Comparison of ENCODE assay signal across 11 mouse cellular contexts in the genomic region with DNA sequence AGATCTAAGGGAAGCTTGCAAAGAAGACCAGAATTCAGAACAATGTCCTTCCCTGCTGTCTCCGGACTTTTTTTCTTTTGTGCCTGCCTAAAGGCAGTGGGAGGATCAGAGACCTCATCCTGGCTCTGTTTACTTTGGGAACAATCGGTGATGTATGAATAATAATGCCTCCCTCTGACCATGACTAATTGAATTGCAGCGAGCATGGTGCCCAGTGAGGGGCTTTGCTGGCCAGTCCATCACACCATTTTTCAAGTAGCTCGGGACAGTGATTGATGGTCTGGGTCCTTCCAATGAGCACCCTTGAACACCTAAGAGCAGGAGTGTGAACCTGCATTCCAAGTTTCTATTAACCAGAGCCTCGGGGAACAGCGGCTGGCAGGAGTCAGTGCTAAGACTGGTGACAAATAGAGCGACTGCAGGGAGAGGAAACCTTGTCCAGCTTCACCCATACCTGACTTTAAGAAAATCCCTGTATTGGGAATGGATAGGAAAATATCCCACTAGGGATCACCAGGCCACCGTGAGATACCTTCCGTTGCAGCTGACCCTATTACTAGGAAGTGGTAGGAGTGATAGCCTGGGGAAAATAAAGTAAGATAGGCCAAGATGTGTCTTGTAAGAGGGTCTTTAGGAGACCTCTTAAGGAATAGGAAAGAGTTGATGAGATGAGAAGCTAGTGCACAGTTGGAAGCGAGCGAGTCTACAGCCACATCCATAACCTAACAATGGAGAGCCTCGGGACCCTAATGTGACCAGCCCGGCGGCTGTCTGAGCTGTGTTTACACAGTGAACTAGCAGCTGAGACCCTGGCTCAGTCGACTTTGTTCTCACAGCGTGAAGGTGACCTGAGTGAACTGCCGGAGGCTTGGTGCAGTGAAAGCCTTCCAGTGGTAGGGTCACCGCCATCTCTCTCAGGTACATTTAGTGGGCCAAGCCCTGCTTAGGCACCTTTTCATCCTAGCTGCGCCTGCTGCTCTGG.
DNase-seq lines count a peak whose midpoint lies in the region; ATAC-seq and TF ChIP-seq lines count a peak whose summit lies in the region.
"Had no signal": no experiment of that assay in that cellular context is flagged by ENCODE, and none has a peak within 500 bp of the region (broad histone marks: within the 10 kb centered on the region; RNA-seq: fewer than 3 reads in every experiment).

No protein-coding gene starts in this region.

- TF ChIP-seq CTCF in midbrain, postnatal 0 days (IDR thresholded peaks at IDR 0.05): no peak

- H3K4me3 ChIP-seq in midbrain, embryonic 10.5 days: peak overlapping the region; percentile 30
- no peak overlapping the region for H3K4me3 ChIP-seq in midbrain, postnatal 0 days (ENCODE audit: low read depth, low read length)
- no peak overlapping the region for H3K4me3 ChIP-seq in hindbrain, embryonic 13.5 days
- H3K4me3 ChIP-seq: limb, embryonic 13.5 days had no signal

- no peak overlapping the region for H3K4me2 ChIP-seq in midbrain, postnatal 0 days (ENCODE audit: low read depth, low read length, poor library complexity, severe bottlenecking)
- peak overlapping the region; percentile 19; the same call in 1 of the 2 replicates for H3K4me2 ChIP-seq in hindbrain, embryonic 13.5 days
- H3K4me2 ChIP-seq: limb, embryonic 13.5 days had no signal

- H3K4me1 ChIP-seq in midbrain, embryonic 10.5 days: peaks cover 45% of the 10 kb centered on the region
- no peaks in the 10 kb centered on the region for H3K4me1 ChIP-seq in midbrain, postnatal 0 days (ENCODE audit: insufficient read depth, low read length)
- H3K4me1 ChIP-seq in hindbrain, embryonic 13.5 days (replicated peaks): peaks cover 24% of the 10 kb centered on the region
- H3K4me1 ChIP-seq: limb, embryonic 13.5 days had no signal

- no peaks in the 10 kb centered on the region; the same call in 1 of the 2 replicates for H3K9me3 ChIP-seq in midbrain, embryonic 10.5 days (replicated peaks)
- no peaks in the 10 kb centered on the region for H3K9me3 ChIP-seq in midbrain, postnatal 0 days (ENCODE audit: low read length)
- H3K9me3 ChIP-seq in hindbrain, embryonic 13.5 days: no peaks in the 10 kb centered on the region
- H3K9me3 ChIP-seq: limb, embryonic 13.5 days had no signal

- H3K27me3 ChIP-seq in midbrain, embryonic 10.5 days (ENCODE audit: low read depth, poor library complexity, severe bottlenecking): peaks cover 100% of the 10 kb centered on the region
- peaks cover 41% of the 10 kb centered on the region; the same call in 1 of the 2 replicates for H3K27me3 ChIP-seq in midbrain, postnatal 0 days (ENCODE audit: insufficient read depth, low read length)
- H3K27me3 ChIP-seq in hindbrain, embryonic 13.5 days: peaks cover 96% of the 10 kb centered on the region

- H3K9ac ChIP-seq in midbrain, postnatal 0 days (replicated peaks; ENCODE audit: low read length, poor library complexity, severe bottlenecking): no peak overlapping the region
- H3K9ac ChIP-seq in hindbrain, embryonic 13.5 days: no peak overlapping the region
- H3K9ac ChIP-seq: limb, embryonic 13.5 days had no signal

- no peak for ATAC-seq in midbrain, postnatal 0 days (ENCODE audit: low FRiP score)
- ATAC-seq in hindbrain, embryonic 13.5 days (ENCODE audit: low FRiP score): peak; percentile 73
- ATAC-seq in frontal cortex, adult (ENCODE audit: low TSS enrichment): no peak
- ATAC-seq: intestine, postnatal 0 days had no signal

- H3K36me3 ChIP-seq in midbrain, embryonic 10.5 days: no peaks in the 10 kb centered on the region
- no peaks in the 10 kb centered on the region for H3K36me3 ChIP-seq in midbrain, postnatal 0 days (ENCODE audit: insufficient read depth, low read length)
- no peaks in the 10 kb centered on the region for H3K36me3 ChIP-seq in hindbrain, embryonic 13.5 days
- H3K36me3 ChIP-seq: limb, embryonic 13.5 days had no signal

- WGBS in midbrain, embryonic 10.5 days: 9% methylated on average over 19 of the region's 19 CpGs
- WGBS in midbrain, postnatal 0 days: 16% methylated on average over 19 of the region's 19 CpGs
- 6% methylated on average over 19 of the region's 19 CpGs for WGBS in hindbrain, embryonic 13.5 days

- H3K27ac ChIP-seq in midbrain, embryonic 10.5 days (replicated peaks): peak overlapping the region; percentile 71
- no peak overlapping the region for H3K27ac ChIP-seq in midbrain, postnatal 0 days (ENCODE audit: low read depth, low read length)
- no peak overlapping the region for H3K27ac ChIP-seq in hindbrain, embryonic 13.5 days
- H3K27ac ChIP-seq: limb, embryonic 13.5 days had no signal

- DNase-seq in midbrain, embryonic 10.5 days (ENCODE audit: low spot score): peak; percentile 61
- no peak for DNase-seq in midbrain, postnatal 0 days (ENCODE audit: low spot score)
- peak; percentile 14 to 36 for DNase-seq in kidney, postnatal 4 days
- peak; percentile 33 for DNase-seq in retina, postnatal 1 day
- no peak for DNase-seq in thymus, postnatal 10 days (ENCODE audit: low spot score in 2 of 2)
- no peak for DNase-seq in gastrocnemius, postnatal 10 days
- DNase-seq: thymus, postnatal 4 days had no signal

Comparison
In these comparisons a context has a peak if more than half of its experiments do, and no peak if none do; other contexts are left out.
1. DNase-seq: peak in midbrain, embryonic 10.5 days (single experiment), kidney, postnatal 4 days (2 of 2) and retina, postnatal 1 day (single experiment); none in midbrain, postnatal 0 days (single experiment), thymus, postnatal 10 days (0 of 2) and gastrocnemius, postnatal 10 days (single experiment).